Comparison of ENCODE assay signal across 15 mouse cellular contexts in genomic region chr9:63718735-63719358, GRCm38 (mm10). TPM values are rescaled to one million over a fixed set of nuclear protein-coding genes. Genes with fewer than 3 reads are reported as not detected.
DNase-seq lines count a peak whose midpoint lies in the region; ATAC-seq lines count a peak whose summit lies in the region.
"Had no signal": no experiment of that assay in that cellular context is flagged by ENCODE, and none has a peak within 500 bp of the region (broad histone marks: within the 10 kb centered on the region; RNA-seq: fewer than 3 reads in every experiment).

No protein-coding gene starts in this region.

- ATAC-seq in frontal cortex, adult (ENCODE audit: low TSS enrichment), result peak; percentile 65
- ATAC-seq: forebrain, embryonic 14.5 days; midbrain, embryonic 15.5 days had no signal

- DNase-seq in frontal cortex, postnatal 36 days (ENCODE audit: low spot score in 2 of 2), result no peak
- DNase-seq in right cerebral cortex, adult 18-20 months, result peak; percentile 68
- no peak for DNase-seq in right cerebral cortex, postnatal 36 days (ENCODE audit: low spot score in 2 of 2)
- DNase-seq in CD4-positive helper T cell, adult 2 months (ENCODE audit: low read depth, low spot score), result peak; percentile 35
- peak; percentile 88 for DNase-seq in gonadal fat pad, adult 2 months (ENCODE audit: low read depth)
- no peak for DNase-seq in kidney, postnatal 4 days
- no peak for DNase-seq in adrenal gland, postnatal 36 days
- DNase-seq: embryo, embryonic 11 days; gastrocnemius, postnatal 36 days; heart, postnatal 4 days; kidney, postnatal 10 days; lung, postnatal 14 days had no signal

RNA-seq across cellular contexts. Expression of gene Smad3, which starts 38.9 kb away (rescaled TPM):
- polyA plus RNA-seq in gonadal fat pad, adult 2 months (2012; rRNA removed), result 35.1 and 35.8 TPM in 2 replicates
- 10 to 100 TPM; 28.6 to 48.3 TPM for total RNA-seq in adrenal gland, postnatal 36 days (2021)

Comparison
In these comparisons a context has a peak if more than half of its experiments do, and no peak if none do; other contexts are left out.
1. DNase-seq: peak in right cerebral cortex, adult 18-20 months (single experiment), CD4-positive helper T cell, adult 2 months (single experiment) and gonadal fat pad, adult 2 months (single experiment); none in frontal cortex, postnatal 36 days (0 of 2), right cerebral cortex, postnatal 36 days (0 of 2), kidney, postnatal 4 days (0 of 2) and adrenal gland, postnatal 36 days (0 of 2).